Mouse (Mus musculus): ENCODE data around the gene Cyp2c55. TPM values are rescaled to one million over a fixed set of nuclear protein-coding genes. Genes with fewer than 3 reads are reported as not detected.

The Cyp2c55 gene
- 0.15 TPM for polyA plus RNA-seq (2014; fragmentation: Illumina TruSeq; extraction: RNeasy Lipid Tissue Mini Kit (QIAGEN cat#74804); ENCODE audit: insufficient read depth, low read depth, low replicate concordance)

GRCm38 (mm10) chr19:39006715-39007114, at the start of gene Cyp2c55:
Gene Cyp2c55, plus strand, starts transcription at chr19:39007019.

DNA sequence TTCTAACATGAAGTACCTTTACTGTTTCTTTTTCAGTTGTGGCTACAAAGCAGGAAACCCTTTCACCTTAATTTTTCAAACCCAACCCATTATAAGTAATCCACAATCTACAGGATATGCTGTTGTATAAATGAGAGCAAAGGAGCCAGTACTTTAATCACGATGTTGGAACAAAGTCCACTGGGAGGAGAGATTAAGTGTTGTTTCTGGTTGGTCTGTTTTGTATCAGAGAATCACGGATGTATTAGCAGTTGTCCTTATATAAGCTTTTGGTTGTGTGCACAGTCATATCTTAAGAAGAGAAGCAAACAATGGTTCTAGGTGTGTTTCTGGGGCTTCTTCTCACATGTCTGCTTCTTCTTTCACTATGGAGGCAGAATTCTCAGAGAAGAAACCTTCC, 53.9 kb downstream of the Cyp2c55 start, which contains the start of gene Cyp2c65:
Gene Cyp2c65 (plus strand): TSS at position 297 of the 400 bp plus-strand sequence.

Other genes with a start within 250 kb of the Cyp2c55 start
- gene Noc3l, start 187.8 kb upstream of the Cyp2c55 start, polyA plus RNA-seq (2014; fragmentation: Illumina TruSeq; extraction: RNeasy Lipid Tissue Mini Kit (QIAGEN cat#74804); ENCODE audit: insufficient read depth, low read depth, low replicate concordance) = 4.0 TPM
- 3.6 TPM for gene Tbc1d12, start 170.4 kb upstream of the Cyp2c55 start, polyA plus RNA-seq (2014; fragmentation: Illumina TruSeq; extraction: RNeasy Lipid Tissue Mini Kit (QIAGEN cat#74804); ENCODE audit: insufficient read depth, low read depth, low replicate concordance)
- 0.97 TPM for gene Hells, start 76.1 kb upstream of the Cyp2c55 start, polyA plus RNA-seq (2014; fragmentation: Illumina TruSeq; extraction: RNeasy Lipid Tissue Mini Kit (QIAGEN cat#74804); ENCODE audit: insufficient read depth, low read depth, low replicate concordance)
- not detected for gene Cyp2c65, start 54.0 kb downstream of the Cyp2c55 start, polyA plus RNA-seq (2014; fragmentation: Illumina TruSeq; extraction: RNeasy Lipid Tissue Mini Kit (QIAGEN cat#74804); ENCODE audit: insufficient read depth, low read depth, low replicate concordance)
- gene Cyp2c66, start 106.9 kb downstream of the Cyp2c55 start, polyA plus RNA-seq (2014; fragmentation: Illumina TruSeq; extraction: RNeasy Lipid Tissue Mini Kit (QIAGEN cat#74804); ENCODE audit: insufficient read depth, low read depth, low replicate concordance) = not detected

Measured in lung, adult 10 weeks (tissue).